Mouse (Mus musculus): Measurements from ENCODE around the gene Rnaseh2a.

GRCm38 (mm10) chr8:85014431-85014830, 44.9 kb upstream of the Rnaseh2a start, which contains the start of gene Best2:
- TF ChIP-seq POLR2A (IDR thresholded peaks at IDR 0.05; ENCODE audit: borderline replicate concordance, extremely low read depth, low read depth, low read length) (no peak), CTCF (IDR thresholded peaks at IDR 0.05; ENCODE audit: insufficient read depth, low read length) (no peak)

Data from lung, adult 2 months (tissue).